Mouse (Mus musculus) layer of hippocampus, postnatal 36 days (tissue): ENCODE results near the gene Slain2. TPM values are rescaled to one million over a fixed set of nuclear protein-coding genes. Genes with fewer than 3 reads are reported as not detected.
"Not testable (repeated sequence)": the region's sequence is repeated elsewhere in the genome, so short reads cannot be mapped to it uniquely, and the experiment has no call there.

Experiments used
- DNase-seq, 2 experiments: peaks; one replicate each; pipeline ENCODE4 v3.0.0; 2022
- total RNA-seq, 2 experiments: library from RNA; stranded (reverse); gene quantifications; 2 replicates each; pipeline ENCODE4 v1.2.3; 2021

The Slain2 gene
- total RNA-seq, 2 experiments from 2014 or later: 21.0 to 24.6 TPM

DNA sequence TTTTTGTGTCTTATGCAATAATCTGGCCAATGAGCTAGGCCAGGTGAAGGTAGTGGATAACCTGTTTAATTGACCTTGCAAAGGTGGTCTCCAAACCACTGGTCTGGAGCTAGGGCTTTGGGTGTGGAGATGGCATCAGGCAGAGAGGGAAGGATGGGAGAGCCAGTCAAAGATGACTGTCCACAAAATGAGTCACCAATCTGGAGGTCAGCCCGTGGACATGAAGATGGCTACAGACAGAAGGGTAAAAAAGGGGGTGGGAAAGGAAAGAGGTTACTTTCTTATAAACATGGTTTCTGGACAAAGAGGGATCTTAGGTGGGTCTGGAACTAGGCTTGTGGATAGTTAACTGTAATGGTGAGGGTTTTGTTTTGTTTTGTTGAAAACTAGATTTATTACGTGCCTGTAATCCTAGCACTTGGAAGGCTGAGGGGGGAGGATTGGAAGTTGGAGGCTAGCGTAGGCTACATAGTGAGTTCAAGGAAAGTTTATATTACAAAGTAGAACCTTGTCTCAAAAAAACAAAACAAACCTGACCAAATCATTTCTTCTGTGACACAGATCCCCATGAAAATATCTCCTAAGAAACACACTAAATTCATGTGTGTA is 40.0 kb downstream of the Slain2 start:
- no peak for DNase-seq

DNA sequence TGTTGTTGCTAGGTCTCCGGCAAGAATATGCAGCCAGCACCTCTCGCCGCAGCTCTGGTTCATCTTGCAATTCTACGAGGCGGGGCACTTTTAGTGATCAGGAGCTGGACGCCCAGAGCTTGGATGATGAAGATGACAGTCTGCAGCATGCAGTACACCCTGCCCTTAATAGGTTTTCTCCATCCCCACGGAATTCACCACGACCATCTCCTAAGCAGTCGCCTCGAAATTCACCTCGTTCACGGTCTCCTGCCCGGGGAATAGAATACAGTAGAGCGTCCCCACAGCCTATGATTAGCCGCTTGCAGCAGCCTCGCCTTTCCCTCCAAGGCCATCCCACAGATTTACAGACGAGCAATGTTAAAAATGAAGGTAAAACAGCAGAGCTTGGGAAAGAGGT is 43.2 kb downstream of the Slain2 start:
- DNase-seq: no peak

DNA sequence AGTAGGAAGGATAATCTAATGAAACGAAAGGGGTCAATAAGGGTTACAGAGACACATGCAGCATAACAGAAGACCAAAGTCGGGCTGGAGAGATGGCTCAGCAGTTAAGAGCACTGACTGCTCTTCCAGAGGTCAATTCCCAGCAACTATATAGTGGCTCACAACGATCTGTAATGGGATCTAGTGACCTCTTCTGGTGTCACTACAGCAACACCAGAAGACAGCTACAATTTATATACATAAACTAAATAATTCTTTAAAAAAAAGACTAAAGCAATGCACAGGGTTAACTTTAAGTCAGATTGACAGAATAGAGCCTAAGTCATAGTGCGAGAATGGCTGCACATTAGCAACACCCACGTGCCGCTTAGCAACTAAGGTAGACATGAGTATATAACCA is 46.0 kb downstream of the Slain2 start:
- DNase-seq: no peak

DNA sequence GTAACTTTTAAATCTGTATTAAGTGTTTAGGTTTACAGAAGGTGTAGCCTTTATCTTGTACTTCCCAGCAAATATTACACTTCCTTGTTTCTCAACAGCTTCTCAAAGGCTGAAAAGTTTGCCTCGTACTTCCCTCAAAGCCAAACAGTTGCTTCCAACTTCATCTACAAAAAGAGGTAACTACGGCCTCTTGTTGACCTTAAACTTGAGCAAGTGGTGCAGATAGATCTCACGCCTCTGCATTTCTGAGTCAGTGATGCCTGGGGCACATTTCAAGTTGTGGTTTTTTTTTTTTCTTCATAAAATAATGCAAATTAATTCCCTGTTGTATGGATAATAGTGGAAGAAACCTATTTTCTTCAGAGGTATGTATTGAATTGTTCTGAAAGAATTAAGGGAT is 51.6 kb downstream of the Slain2 start:
- DNase-seq: no peak

DNA sequence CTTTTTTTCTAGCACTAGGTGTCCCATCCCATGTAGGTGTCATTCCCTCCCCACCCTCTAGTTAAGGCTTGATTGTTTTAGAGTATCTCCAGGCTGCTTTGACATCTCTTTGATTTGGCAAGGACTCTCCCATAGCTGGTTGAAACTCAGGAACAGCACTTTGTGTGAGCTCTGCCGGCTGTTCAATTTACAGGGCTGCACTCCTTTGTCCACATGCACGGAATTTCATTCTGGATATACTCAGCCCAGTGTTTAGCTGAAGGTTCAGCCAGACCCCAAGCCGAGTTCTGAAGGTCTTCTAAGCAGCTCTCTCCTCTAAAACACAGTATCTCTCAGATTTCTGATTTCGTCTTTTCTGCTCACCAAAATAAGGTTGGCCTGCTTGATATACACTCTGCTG is 58.3 kb downstream of the Slain2 start:
- no peak for DNase-seq

DNA sequence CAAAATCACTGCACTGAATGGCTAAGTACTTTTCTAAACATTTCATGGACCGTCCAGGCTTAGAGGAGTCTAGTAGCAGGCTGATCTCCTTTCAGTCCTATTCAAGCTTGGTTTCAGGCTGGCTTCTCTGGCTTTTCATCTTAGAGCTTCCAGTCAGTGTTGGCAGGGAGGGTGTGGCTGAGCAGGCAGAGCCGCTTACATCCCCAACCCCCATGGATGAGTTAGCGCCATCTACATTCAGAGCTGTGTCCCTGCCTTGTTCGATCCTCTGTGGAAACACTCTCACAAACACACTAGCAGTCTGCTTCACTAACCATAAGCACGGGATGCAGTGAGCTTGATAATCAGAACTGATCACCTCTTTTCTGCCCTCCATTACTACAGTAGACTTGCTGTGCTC is 58.8 kb downstream of the Slain2 start:
- DNase-seq: no peak

DNA sequence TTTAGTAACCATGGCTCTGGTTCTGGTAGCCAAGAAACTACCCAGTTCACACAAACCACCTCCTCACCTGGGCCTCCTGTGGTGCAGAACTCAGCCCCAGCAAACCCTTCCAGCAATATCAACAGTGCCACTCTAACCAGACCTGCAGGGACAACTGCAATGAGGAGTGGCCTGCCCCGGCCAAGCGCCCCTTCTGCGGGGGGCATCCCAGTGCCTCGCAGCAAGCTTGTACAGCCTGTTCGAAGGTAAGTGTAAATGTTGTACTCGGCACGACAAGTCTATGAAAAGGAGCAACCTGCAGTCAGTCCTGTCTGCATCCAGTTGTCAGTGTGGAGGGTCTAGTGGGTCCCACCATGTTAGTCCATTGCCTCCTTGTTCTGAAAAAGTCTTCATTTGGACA is 60.5 kb downstream of the Slain2 start, which contains the start of gene Gm10135:
TSS of gene Gm10135 (minus strand) at position 101 of the 400 bp plus-strand sequence.
- no peak for DNase-seq

DNA sequence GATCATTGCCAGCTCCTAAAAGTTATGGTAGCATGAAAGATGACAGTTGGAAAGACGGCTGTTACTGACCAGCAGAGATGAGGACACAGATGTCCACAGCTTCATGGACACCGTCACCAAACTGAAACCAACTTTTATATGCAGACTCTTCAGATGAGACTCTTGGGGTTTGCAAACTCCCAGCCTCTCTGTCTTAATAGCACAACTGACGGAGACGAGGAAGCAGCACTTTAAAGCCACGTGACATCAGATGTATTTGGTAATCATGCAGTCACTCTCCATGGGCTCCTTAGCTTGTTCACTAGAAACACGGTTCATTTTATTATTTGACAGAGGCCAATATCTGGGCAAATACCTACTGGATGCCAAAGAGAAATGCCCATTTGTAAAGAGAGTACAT is 61.9 kb downstream of the Slain2 start:
- no peak for DNase-seq

DNA sequence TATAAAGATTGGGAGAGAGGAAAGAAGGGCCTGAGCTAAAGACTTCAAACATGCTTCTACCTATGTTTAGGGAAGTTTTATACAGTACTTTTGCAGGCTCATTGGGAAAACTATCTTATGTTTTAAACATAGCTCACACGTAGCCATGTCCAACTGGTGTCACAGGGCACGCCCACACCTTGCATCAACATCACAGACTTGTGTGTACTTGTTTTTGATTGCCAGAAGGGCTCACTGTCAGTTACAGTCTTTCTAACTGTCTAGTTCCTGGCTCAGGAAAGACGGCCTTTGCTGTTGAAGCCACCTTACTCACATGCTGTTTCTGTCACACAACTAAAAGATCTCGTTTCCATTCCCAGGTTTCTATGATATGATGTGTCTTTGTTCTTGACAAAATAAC is 62.4 kb downstream of the Slain2 start:
- DNase-seq: no peak

DNA sequence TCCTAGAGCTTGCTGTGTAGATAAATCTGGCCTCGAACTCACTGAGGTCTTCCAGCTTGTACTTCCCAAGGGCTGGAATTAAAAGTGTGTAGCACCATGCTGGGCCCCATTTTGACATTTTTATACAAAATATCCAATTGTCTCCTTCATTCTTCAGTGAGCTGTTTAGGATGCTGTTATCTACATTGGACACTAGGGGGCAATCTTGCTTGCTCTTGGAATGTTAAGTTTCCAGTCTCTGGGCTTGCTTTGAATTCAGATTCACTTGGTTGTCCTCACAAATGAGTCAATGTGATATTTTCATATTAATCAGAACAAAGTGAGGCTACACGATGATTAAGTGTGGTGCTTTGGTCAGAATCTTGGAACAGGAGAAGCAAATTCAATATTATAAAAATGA is 70.0 kb downstream of the Slain2 start:
- DNase-seq: no peak

DNA sequence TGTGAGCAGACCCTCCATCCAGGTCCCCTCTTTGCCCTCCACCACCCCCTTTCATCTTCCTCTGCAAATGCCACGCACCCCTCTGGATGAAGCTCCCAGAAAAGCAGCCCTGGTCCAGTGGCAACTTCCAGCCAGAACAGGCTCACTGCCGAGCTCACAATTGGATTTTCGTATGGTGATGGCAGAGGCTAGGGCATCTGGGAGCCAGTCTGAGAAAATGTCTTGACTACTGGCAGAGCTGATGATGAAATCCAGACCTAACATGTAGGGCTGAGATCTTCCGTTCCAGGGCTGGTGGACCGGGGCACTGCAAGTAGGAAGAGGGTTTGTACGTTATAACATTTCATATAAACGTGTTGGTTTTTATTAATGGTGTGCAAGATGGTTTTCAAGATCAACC is 73.7 kb downstream of the Slain2 start:
- no peak for DNase-seq

DNA sequence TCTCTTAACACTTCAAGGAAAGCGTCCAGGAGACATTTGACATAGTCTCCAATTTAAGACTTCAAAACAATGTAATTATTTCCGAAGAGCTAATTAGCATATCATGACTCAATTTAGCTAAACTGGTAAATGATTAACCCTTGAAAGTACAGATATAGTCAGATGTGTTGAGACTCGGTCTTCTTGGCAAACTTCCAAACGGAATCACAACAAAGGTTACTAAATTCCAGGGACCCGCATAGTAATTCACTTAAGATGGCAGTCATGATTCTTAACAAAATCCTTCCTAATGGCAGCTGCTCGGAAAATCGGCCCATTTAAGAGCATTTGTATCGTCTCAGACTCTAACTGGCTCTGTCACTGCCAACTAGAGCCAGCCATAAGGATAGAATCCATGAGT is 75.7 kb downstream of the Slain2 start:
- DNase-seq: no peak

DNA sequence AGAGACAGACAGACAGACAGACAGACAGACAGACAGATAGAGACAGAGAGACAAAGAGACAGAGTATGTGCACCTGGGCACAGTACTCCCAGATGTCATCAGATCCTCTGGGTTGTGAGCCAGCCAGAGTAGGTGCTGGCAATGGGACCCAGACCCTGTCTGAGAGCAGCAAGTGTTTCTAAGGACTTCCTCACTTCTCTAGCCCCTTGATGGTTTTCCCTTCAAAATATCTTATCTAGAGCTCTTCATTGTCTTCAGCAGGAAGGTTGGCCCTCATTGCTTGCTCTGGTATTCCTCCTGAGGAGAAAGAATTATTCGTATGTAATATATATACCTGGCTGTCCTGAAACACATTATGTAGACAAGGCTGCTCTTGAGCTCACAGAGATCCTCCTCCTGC is 78.4 kb downstream of the Slain2 start:
- DNase-seq: no peak

DNA sequence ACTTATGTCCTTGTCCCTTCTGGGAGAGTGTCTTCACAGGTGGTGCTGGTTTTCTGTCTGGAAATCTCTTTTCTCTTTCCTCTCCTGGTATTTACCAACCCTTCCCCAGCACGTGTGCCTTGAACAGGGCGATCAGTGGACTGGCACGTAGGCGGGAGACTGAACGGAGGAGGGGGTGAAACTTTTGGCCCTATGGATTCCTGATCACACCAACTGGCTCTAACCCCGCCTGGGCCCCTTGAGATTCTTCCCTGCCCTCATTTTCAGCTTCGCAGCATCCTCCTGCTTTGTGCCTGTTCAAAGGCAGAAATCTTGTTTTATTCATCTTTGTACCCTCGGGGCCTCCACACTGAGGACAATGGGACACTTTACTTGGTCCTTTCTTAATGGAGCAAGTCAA is 80.3 kb downstream of the Slain2 start:
- DNase-seq: no peak

DNA sequence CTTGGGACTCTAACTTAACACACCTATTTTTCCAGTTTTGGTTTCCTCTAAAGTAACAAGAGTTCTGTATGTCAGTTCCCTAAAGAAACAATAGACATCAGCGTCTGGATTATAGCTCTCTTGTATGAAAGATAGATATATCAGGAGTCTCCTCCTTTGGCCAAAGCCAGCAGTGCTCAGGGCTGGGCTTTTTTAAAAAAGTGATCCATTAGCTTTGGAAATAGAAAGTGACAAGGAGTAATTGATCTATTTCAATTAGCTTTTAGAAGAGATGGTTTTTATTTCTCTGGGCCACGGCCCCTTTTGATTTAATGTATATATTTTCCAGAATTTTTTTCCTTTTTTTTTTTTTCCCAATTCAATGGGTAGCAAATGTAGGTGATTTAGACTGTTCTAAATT is 80.8 kb downstream of the Slain2 start:
- no peak for DNase-seq

DNA sequence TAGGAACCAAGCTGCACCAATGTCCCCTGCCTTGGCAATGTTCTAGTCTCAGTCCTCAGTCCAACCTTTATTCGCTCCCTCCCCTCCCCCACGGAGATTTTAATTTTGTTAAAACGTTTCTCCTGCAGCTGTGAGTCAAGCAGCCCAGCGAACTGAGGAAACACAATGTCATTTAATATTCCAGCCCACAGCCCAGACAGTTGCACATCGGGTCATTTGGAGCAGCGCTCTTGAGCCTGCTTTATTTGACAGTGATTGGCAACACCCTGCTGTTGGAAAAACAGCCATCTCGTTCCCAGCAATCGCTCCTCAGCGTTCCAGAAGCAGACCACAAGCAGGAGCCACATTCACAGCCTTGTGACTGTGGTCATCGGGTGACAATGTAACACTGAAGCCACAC is 81.3 kb downstream of the Slain2 start:
- DNase-seq: no peak

DNA sequence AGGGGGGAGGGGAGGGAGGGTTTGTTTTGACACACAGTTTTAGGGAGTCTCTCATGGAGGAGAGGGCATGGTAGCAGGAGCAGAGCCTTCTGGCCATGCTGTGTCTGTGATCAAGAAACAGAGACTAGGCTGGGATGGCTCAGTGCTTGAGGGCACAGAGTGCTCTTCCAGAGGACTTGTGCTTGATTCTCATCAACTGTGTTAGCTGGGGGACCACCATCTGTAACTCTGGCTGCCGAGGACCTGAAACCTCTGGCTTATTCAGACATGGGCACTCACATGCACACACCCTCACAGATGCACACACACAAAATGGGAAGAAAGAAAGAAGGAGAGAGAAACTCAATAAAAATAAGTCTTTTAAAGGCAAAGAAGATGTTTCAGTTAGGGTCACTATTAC is 84.4 kb downstream of the Slain2 start:
- not testable (repeated sequence) for DNase-seq

DNA sequence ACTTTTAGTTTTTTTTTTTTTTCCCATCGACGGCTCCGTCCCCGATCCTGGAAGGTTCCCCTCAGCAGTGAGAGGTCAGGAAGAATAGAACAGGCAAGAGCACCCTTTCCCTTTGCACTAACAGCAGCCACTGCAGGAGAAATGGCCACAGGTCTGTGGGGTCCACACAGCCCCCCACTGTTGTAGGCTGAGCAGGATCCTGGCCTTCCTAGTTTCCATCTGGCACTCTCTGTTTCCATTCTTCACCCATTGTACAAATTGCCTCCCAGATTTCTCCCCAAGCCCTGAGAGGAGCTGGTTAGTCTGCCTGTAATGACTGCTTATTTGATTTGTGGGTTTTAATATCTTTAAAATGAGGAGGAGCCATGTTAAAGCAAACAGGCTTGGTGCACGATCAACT is 89.9 kb downstream of the Slain2 start:
- DNase-seq: no peak

DNA sequence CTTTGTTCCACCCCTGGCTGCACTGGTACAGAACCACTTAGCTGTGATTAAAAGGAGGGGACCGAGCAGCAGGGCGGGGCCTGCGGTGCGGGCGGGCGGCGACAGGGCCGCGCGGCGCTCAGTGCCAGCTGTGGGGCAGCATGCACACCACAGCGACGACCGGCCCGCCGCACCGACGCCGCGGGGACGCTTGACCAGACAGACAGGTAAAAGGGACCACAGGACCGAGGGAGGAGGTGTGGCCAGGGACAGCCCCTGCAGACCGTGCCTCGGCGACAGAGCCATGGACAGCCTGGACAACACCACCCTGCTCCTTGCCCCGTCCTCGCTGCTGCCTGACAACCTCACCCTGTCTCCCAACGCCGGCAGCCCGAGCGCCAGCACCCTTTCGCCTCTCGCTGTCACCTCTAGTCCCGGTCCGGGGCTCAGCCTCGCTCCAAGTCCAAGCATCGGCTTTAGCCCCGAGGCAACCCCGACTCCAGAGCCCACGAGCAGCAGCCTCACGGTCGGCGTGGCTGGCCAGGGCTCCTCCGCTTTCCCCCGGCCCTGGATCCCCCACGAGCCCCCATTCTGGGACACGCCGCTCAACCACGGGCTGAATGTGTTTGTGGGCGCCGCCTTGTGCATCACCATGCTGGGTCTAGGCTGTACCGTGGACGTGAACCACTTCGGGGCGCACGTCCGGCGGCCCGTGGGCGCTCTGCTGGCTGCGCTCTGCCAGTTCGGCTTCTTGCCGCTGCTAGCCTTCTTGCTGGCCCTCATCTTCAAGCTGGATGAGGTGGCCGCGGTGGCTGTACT is 92.9 kb downstream of the Slain2 start, which contains the start of gene Slc10a4:
TSS of gene Slc10a4 (plus strand) at position 100 of the 798 bp plus-strand sequence.
- no peak for DNase-seq

DNA sequence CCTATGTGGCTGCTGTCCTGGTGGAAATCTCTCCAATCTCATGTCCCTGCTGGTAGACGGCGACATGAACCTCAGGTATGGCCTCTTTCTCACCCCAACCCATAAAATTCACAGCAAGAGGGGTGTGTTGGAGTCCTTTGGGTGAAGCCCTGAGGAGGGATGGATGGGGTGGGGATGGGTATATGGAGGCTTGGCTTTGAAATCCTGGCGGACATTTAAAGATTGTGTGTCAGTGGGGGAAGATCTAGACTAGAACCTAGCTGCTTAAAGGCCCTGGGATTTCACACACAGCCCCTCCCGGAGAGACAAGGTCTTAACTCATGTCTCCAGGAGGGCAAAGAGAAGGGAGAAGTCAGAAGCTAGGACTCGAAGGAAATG is 93.5 kb downstream of the Slain2 start:
- no peak for DNase-seq

DNA sequence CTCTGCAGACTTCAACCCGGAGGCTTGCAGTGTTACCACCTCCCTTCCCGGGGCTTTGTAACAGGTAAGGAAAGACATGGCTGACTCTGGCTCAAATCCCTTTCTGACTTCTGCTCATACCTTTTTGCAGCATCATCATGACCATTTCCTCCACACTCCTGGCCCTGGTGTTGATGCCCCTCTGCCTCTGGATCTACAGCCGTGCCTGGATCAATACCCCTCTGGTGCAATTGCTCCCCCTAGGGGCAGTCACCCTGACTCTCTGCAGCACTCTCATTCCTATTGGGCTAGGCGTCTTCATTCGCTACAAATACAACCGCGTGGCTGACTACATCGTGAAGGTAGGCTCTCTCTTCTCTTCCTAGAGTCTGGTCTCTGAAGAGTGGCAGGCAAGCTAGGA is 94.1 kb downstream of the Slain2 start:
- not testable (repeated sequence) for DNase-seq

DNA sequence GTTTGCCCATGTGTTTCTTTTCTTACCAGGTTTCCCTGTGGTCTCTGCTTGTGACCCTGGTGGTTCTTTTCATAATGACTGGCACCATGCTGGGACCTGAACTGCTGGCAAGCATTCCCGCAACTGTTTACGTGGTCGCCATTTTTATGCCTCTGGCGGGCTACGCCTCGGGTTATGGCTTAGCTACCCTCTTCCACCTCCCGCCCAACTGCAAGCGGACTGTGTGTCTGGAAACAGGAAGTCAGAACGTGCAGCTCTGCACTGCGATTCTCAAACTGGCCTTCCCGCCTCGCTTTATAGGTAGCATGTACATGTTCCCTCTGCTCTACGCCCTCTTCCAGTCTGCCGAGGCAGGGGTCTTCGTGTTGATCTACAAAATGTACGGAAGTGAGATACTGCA is 97.7 kb downstream of the Slain2 start:
- DNase-seq: not testable (repeated sequence)

DNA sequence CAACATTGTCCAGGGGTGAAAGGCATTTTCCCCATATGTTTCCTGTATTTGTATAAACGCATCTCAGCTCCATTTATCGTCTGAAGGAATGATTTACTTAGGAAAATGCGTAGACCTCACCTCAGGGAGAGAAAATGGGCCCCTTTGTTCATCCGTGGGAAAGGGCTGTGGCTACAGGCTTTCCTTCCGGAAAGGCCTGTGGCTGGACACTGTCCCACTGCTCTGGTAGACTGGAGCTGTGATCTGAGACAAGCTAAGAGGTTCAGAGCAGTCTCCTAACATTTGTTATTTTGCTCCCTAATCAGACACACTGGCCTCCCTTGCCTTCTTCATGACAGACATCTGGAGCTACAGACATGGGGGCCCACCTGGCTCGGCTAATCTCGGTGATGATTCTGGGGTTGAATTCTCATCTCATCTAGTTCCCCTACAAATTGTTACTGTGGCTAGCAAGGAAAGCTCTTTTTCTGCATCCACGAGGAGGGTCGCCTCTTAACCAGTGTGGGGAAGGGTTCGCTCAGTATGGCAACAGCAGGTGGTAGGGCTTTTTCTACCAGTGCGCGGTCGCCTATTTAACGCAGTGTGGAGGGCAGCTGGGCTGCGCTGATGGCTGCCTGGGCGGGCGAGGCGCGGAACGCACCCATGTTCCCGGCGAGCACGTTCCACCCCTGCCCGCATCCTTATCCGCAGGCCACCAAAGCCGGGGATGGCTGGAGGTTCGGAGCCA is 98.9 kb downstream of the Slain2 start:
- DNase-seq: not testable (repeated sequence)
